Mouse (Mus musculus) hindlimb bud, embryonic 11.5 days (tissue): ENCODE results near the gene Galnt17.

ENCODE experiments used
- DNase-seq: peaks from one replicate; pipeline ENCODE4 v3.0.0-alpha.2; 2012; ENCODE audit warnings: low read depth, low spot score; ENCODE audit errors: extremely low spot score

The Galnt17 gene

GRCm38 (mm10) chr5:130930999-130931398, 377.3 kb downstream of the Galnt17 start:
- no peak for DNase-seq

GRCm38 (mm10) chr5:130927794-130928149, 380.5 kb downstream of the Galnt17 start:
- DNase-seq, result no peak

- no peak for DNase-seq
Observed at GRCm38 (mm10) chr5:130927138-130927793, 381.0 kb downstream of the Galnt17 start.

GRCm38 (mm10) chr5:130925681-130926080, 382.6 kb downstream of the Galnt17 start:
- no peak for DNase-seq

- DNase-seq, result no peak
Observed at GRCm38 (mm10) chr5:130924245-130924827, 384.0 kb downstream of the Galnt17 start.

GRCm38 (mm10) chr5:130919969-130920368, 388.3 kb downstream of the Galnt17 start:
- DNase-seq, result no peak

GRCm38 (mm10) chr5:130914606-130915005, 393.7 kb downstream of the Galnt17 start:
- DNase-seq, result no peak

GRCm38 (mm10) chr5:130911551-130911950, 396.7 kb downstream of the Galnt17 start:
- DNase-seq, result no peak

GRCm38 (mm10) chr5:130901736-130902135, 406.6 kb downstream of the Galnt17 start:
- no peak for DNase-seq

- no peak for DNase-seq
Observed at GRCm38 (mm10) chr5:130895991-130896390, 412.3 kb downstream of the Galnt17 start.

GRCm38 (mm10) chr5:130891735-130892134, 416.6 kb downstream of the Galnt17 start:
- DNase-seq, result no peak

- DNase-seq, result no peak
Observed at GRCm38 (mm10) chr5:130880331-130880730, 428.0 kb downstream of the Galnt17 start.

GRCm38 (mm10) chr5:130875391-130875790, 432.9 kb downstream of the Galnt17 start:
- no peak for DNase-seq

GRCm38 (mm10) chr5:130871086-130871485, 437.2 kb downstream of the Galnt17 start:
- no peak for DNase-seq

GRCm38 (mm10) chr5:130869869-130870268, 438.4 kb downstream of the Galnt17 start:
- no peak for DNase-seq

- DNase-seq, result no peak
Observed at GRCm38 (mm10) chr5:130862302-130862701, 446.0 kb downstream of the Galnt17 start.

- no peak for DNase-seq
Observed at GRCm38 (mm10) chr5:130859736-130860135, 448.6 kb downstream of the Galnt17 start.

GRCm38 (mm10) chr5:130858706-130859105, 449.6 kb downstream of the Galnt17 start:
- no peak for DNase-seq

GRCm38 (mm10) chr5:130858148-130858547, 450.1 kb downstream of the Galnt17 start:
- DNase-seq, result peak; percentile 54

- DNase-seq, result no peak
Observed at GRCm38 (mm10) chr5:130854430-130854829, 453.9 kb downstream of the Galnt17 start.

GRCm38 (mm10) chr5:130853371-130853770, 454.9 kb downstream of the Galnt17 start:
- peak; percentile 56 for DNase-seq

GRCm38 (mm10) chr5:130852182-130852581, 456.1 kb downstream of the Galnt17 start:
- DNase-seq, result no peak

GRCm38 (mm10) chr5:130849610-130850009, 458.7 kb downstream of the Galnt17 start:
- no peak for DNase-seq
